Mouse (Mus musculus) frontal cortex, adult 2 months (tissue): Measurements from ENCODE around the gene Prdx6b. TPM values are rescaled to one million over a fixed set of nuclear protein-coding genes. Genes with fewer than 3 reads are reported as not detected.

Source experiments
- DNase-seq, 2 experiments: peaks; one replicate each; pipeline ENCODE4 v3.0.0; 2022; ENCODE audit warnings: low spot score in 1 of 2; ENCODE audit errors: extremely low spot score in 1 of 2
- polyA plus RNA-seq: library from polyadenylated mRNA; depleted of rRNA; stranded (reverse); fragments of >200 nt; gene quantifications from 2 replicates; pipeline ENCODE4 v1.2.3, GENCODE M21; 2012; rRNA removed

The Prdx6b gene
- polyA plus RNA-seq, result not detected in 2 replicates

DNA sequence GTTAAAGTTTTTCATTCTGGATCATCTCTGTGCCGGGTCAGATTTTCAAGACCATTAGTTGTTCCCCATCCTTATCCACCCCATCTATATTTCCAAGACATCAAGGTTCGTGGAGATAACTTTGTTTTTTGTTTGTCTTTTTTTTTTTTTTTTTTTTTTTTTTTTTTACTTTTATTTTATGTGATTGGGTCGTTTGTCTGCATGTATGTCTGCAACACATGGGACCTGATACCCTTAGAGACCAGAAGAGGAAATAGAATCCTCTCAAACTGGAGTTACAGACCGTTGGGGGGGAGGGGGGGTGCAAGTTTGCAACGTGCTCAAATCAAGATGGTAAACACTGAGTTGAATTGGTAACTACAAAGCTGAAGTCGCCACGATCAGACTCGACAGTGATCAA is at the start of gene Prdx6b:
Gene Prdx6b (plus strand): TSS at position 301 of the 400 bp plus-strand sequence.
- DNase-seq, result no peak

DNA sequence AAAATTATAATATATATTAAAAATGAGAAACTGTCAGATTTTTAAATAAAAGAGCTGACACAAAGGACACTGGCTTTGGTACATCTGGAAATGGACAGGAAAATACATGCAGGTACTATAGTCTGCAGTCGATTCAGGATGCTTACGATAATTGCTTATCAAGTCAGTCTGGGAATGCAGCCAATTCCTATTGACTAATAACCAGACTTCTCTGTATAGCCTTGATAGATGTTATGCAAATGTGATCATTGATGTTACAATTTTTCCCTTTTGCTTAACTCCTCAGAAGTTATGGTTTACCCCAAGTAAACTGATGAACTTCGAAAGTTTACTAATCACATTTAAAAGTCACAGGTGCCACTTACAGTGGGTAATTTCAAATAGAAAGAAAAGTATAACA is 44.8 kb upstream of the Prdx6b start:
- DNase-seq, result no peak

DNA sequence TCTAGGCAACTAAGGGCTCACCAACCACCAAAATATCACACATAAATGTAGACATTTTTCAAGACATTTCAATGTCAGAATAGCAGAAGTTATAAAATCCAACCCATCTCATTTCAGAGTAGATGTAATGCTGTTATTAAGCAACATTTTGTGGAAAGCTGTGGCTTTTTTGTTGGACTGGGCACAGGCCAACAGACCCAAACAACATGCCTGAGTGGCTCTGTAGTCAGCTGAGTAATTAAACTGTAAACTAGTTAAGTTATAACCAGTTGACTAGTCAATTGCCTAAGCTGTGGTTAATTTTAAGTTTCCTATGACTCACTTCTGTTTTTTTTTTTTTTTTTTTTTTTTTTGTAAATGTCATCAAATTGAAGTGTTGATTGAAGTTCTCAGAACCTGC is 44.4 kb upstream of the Prdx6b start:
- no peak for DNase-seq

DNA sequence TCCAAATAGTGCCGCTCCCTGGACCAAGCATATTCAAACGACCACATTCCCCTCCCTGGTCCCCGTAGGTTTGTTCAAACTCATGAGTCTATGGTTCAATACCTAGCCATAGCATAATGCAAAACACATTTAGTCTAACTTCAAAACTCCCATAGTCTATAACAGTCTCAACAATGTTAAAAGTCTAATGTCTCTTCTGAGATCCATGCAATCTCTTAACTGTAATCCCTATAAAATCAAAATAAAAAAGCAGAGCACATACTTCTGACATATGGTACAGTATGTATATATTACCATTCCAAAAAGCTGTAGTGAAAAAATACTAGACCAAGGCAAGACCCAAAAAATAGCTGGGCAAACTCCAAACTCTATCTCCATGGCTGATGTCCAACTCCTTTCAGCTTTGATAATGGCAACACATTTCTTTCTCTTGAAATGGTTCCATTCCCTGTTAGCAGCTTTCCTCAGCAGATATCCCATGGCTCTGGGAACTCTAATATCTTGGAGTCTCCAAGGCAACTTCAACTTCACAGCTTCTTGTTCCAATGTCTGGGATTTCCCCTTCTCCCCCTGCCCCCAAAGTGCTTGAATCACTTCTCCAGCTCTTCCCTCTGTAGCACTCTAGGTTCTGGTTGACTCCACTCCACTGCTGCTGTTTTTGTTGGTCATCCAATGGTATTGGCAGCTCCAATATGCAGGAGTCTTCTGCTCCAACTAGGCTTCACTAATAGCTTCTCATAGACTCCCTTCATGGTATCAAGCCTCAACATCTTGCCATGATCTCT is 32.2 kb upstream of the Prdx6b start:
- no peak for DNase-seq

DNA sequence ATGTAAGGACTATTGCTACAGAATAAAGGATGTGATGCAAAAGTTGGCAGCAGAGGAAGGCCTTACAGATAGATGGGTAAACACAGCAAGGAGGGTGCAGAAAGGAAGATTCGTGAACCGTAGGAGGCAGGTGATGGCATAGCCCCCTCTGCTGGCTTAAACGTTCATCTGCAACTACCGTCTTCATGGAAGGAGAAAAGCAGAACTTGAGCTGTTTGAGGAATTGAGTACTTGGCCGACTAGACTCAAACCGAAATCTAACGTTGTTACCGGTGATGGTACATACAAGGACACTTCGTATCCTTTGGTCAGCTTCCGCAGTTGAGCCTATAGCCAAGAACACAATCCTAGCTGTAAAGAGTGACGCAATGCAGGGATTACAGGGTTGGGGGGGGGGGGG is 25.4 kb upstream of the Prdx6b start:
- peak; percentile 75 to 92 for DNase-seq

DNA sequence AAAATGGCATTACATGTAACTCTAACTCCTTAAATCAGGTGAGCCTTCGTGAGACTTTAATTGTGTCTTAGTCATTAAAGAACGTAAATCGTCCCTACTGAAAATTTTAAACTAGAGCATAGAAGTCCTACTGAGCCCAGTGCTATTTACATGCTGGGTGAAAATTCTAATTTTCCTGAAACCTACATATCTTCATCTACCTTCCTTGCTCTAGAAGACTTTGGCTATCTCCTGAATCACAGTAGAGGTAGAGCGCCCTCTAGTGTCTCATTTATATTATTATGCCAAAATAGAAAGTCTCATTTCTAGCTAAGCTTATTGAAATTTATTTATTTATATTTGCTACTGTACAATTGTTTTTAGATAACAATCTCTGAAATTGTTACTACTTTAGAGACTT is 24.2 kb upstream of the Prdx6b start:
- DNase-seq, result peak in 1 of 2 experiments; percentile 80

DNA sequence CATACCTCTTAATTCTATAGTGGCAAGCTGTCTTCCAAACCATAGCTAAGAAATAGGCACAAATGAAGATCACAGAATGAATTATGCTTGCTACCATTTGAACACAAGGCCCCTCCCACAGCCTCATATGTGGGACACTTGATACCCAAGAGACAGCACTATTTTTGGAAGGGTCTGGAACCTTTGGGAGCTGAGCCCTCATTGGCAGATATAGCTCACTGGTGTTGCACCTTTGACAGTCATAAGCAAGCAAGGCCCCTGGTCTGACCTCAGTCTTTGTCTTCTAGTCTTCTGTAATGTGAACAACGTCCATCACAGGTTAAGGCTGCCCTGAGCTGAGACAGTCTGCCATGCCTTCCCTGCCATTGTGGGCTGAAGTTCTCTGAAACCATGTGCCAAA is 20.8 kb upstream of the Prdx6b start:
- DNase-seq, result no peak

DNA sequence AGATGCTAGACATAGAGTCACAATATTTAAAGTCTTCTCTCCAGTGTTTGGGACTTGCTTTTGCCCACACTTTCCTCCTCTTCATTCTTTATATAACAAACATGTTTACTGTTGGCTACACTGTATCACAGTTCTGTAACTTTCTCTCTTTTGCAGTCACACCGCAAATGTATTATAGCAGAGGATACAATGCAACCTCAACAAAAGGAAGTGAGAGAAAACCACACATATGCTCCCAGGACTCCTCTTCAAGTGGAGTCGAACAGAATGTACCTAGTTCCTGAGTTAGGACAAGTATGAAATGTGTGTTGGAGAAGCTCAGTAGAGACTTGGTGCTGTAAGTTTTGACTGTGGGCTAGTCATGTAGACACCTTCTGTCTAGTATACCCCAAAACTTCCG is 19.2 kb upstream of the Prdx6b start:
- DNase-seq, result no peak

DNA sequence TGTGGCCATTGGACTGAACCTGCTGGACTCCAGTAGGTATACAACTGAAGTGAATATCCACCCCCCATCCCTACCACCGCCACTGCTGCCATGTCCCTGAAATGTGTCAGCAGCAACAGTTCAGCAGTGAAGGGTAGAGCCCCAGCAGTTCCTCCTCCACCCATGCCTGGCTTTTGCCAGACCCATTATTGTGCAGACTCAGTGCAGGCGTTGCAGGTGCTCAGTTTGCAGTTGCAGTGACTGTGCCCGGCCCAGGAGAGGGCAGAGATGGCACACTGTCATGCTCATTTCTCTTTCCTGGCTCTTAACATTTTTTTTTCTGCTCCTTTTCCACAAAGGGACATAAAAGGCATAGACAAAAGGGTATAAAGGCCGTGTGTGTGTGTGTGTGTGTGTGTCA is 18.5 kb upstream of the Prdx6b start:
- DNase-seq, result no peak

DNA sequence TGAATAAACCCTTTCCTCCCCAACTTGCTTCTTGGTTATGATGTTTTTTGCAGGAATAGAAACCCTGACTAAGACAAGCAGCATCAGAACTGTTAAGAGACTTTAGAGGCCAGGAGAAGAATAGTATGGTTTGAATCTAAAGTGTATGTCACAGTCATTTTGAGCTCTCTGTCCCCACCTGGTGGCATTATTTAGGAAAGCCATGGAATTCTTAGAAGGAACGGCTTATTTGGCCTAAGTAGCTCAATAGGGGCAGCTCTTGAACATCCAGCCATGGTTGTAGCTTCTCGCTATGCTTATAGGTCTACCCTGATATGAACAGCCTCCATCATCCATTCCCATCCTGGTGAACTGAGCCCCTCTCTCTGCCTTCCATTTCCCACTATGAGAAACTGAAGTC is 17.1 kb upstream of the Prdx6b start:
- DNase-seq, result peak in 1 of 2 experiments; percentile 85

DNA sequence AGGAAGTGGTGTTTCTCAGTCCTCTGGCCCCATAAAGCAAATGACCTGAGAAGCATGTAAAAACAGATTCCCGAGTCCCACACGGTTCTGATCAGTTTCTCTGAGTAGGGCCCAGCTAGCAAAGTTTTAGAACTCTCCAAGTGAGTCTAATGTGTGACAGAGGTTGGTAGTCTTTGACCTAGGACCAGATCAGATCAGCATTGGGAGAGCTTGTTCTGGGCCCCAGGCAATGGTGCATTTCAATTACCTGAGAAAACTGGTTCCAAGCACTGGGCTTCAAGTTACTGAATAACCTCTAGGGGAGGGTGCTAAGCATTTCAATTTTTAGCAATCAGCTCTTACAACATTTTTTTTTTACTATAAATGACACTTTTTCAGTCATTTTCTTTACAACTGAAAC is 10.1 kb upstream of the Prdx6b start:
- no peak for DNase-seq

DNA sequence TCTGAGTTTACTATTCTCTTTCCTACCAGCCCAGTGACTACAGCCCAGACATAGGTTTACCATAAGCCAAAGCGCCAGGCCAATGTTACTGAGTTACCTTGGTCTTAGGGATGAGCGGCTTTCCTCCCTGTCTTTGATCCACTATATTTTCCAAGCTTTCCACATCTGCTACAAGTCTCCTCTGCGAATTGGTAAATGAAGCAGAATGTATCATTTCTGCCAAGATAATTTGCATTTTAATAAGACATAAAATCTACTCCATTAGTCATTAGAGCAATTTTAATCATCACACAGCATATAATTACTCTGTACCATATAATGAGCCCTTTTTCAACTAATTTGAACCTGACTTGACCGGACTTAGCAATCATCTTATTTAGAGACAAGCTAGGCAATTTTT is 5.9 kb upstream of the Prdx6b start:
- no peak for DNase-seq

DNA sequence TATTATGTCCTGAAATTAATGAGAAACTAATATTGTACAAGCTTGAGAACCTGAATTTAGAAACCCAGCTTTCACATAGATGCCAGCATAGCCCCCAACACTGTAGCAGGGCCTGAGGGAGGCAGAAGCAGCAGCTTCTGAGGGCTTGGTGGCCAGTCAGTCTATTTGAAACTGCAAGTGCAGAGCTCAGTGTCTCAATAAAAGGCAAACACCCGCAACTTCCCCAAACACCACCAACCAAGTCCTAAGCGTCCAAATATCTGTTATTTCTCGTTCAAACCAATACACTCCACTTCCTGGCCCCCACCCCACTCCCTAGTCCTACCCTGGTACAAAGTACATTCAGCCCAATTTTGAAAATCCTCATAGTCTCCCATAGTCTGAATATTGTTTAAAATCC is 6.1 kb downstream of the Prdx6b start:
- no peak for DNase-seq

DNA sequence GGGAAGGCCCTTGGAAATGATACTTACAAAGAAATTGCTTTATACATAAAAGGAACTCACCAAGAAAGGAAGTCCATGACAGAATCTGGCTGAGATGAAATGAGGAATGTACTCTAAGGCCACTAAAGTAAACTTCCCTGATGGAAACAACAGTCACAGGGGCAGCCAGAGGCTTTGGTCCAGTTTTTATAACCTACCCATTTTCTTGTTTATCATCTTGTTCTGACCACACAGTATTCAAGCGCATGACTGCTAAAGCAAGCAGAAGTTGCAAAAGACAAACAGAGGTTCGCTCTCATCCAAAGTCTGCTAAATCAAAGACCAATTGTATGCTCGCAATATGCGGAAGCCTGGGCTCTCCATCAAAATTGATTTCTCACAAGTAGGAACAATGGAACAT is 8.5 kb downstream of the Prdx6b start:
- no peak for DNase-seq

DNA sequence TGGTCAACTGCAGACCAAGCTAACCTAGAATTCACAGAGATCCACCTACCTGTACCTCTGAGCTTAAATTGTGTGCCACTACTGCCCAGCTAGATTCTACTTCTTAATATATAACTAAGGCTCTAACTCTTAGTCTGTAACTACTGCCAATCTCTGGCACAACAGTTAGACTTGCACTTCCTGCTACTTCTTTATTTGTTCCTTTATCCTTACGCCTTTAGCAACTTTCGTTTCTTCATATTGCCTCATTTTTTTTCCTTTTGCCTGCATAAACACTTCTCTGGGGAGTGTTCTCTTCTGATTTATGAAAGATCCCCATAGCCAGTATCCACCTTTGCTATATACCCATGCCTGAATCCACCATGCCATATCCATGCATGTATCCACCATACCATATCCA is 11.7 kb downstream of the Prdx6b start:
- DNase-seq, result no peak

DNA sequence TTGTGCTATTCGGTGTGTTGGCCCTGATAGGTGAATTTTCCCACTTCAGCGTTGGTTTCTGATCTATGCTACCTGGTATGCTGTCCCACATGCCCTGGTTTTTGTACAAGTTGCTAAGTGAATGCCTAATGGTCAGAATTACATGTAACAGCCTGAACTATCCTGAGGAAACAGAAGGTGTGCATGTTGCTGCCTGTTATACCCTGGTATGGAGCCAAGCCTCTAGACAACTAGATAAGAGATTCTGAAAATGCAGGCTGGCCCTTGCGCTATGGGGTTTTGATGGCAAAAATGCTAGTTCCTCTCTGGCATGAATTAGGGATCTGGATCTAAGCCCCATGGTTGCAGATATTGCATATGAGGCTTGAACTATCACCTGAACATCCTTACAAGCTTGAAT is 15.4 kb downstream of the Prdx6b start:
- no peak for DNase-seq

DNA sequence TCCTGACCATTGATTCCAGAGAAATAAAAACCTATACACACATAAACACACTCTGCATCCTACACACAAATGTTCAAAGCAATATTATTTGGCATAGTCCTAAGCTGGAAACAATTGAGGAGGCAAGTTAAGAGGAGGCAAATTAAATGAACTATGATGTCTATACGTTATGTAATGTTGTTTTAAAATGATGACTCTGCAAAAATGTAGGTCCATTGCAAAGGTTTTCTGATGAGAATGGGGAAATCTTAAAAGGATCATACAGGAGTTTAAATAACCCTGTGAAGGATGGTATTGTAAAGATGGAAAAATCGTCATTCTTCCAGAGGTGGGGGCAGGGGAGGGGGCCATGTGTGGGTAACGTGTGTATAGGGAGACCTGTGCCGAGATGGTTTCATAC is 17.5 kb downstream of the Prdx6b start:
- no peak for DNase-seq

DNA sequence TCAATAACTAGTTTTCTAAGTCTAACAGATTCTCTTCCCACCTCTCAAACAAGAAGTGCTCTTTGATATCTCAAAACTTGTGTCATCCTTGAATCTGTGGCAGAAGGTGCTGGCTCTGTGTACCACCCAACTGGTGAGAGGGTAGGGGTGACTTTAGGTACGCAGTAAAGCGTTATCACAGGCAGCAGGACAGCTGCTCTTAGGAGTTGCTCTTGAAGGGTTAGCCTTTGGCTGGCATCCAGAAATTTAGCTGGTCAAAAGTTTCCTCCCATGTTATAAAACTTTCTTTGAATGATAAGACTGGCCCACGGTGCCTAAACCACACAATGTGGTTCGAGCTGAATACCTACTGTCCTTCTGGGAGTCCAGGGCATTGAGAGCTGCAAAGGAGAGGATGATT is 18.5 kb downstream of the Prdx6b start:
- no peak for DNase-seq

DNA sequence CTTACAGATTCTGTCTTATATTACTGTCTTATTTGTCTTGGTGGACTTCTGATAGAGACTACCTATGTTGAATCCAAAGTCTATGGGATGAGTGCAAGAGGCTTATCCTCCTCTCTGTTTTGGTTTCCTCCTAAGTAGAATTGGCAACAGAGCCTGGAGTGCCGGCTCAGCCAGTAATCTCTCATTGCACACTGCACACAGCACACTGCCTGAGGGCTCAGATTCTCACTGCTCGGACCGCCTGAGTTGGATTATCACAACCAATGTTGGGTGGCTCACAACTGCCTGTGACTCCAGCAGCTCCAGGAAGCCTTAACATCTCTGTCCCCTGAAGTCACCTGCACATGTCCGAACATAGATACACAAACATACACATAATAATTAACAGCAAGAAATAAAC is 19.1 kb downstream of the Prdx6b start:
- DNase-seq, result no peak

DNA sequence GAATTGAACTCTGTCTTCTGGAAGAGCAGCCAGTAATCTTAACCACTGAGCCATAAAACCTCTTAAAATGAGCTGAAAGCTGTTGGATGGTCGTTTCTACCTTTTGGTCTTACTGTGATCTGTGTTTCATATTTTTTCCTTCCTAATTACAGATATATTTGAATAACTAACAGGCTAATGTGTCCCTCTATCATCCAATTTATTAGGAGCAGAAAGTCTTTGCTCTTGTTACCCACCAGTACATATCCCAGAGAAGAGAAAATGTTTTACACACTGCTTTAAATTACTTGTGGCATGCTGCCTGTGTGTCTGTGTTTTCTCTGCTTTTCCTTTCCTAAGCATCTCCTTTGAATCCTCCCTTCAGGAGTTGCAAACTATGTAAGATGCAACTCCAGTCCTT is 21.9 kb downstream of the Prdx6b start:
- no peak for DNase-seq

DNA sequence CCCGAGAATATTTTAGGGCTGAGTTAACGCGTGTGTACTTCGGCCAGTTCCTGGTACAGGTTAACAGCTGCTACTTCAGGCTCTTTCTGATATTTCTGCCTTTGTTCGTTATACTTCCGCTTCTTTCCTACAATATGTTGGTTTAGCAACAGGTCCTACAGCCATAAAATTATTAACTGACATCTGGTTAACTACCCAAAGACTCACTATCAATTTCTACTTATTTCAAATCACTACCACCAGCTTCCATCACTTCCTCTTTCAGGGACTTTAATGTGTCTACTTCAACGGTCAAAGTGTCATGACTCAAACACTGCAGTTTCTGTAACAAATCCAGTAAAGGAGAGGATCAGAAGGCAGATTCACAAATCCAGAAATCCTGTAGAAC is 22.6 kb downstream of the Prdx6b start:
- DNase-seq, result no peak

DNA sequence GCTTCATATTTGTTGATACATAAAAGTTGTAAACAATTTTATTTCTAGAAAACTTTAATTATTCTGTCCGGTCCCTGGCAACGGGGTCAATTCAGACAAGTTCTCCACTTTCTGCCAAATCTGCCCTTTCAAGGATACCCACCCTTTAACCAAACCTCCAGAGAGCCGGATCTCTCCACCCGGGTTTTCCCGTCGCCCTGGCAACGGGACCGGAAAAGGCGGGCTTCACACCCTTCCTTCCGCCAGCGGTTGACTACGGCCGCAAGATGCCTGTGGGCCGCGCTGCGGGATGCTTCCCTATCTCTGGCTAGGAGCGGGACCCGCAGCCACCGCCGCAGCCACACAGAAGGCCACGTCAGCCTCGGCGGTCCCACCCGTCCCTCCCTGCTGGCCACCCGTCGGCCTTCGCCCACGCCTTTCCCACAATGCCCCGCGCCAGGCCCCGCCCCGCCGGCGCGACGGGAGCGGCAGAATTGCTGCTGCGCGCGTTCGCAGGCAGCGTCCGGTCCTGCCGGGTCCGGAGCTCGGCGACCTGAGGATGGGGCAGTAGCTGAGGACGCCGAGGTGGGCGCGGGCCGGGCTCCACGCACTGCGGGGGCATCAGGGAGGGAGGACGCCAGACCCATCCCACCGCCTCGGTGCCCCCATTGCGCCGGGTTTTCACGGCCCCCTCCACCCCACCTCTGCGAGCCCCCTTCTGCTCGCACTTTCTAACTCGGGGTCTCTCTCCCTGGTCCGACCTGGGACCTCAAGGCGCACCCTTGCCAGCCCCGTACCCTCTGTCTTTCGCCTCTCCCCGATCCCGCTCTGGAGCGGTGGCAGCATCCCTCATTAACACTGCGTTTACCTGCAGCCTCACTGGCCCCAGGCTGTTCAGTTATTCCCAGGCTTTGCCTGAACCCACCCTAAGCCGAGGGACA is 23.2 kb downstream of the Prdx6b start, which contains the start of gene Dnajc10:
Gene Dnajc10 (plus strand): TSS at position 225 of the 920 bp plus-strand sequence.
- DNase-seq, result peak; percentile 83 to 89
